8 mouse cellular contexts compared by ENCODE assay signal in genomic region chr5:33203691-33204242, GRCm38 (mm10). TPM values are rescaled to one million over a fixed set of nuclear protein-coding genes. Genes with fewer than 3 reads are reported as not detected.
DNase-seq lines count a peak whose midpoint lies in the region; ATAC-seq and TF ChIP-seq lines count a peak whose summit lies in the region.

No protein-coding gene starts in this region.

- WGBS in heart, embryonic 15.5 days: 13% methylated on average over 9 of the region's 9 CpGs
- WGBS in liver, embryonic 14.5 days (ENCODE audit: insufficient replicate concordance): 7% methylated on average over 9 of the region's 9 CpGs
- 20% methylated on average over 9 of the region's 9 CpGs for WGBS in neural tube, embryonic 11.5 days
- 10% methylated on average over 9 of the region's 9 CpGs for WGBS in stomach, embryonic 16.5 days

- H3K4me2 ChIP-seq in heart, embryonic 15.5 days: peak overlapping the region; percentile 60
- peak overlapping the region; percentile 59 for H3K4me2 ChIP-seq in liver, embryonic 14.5 days (ENCODE audit: low read depth)
- H3K4me2 ChIP-seq in neural tube, embryonic 11.5 days (ENCODE audit: low read depth): 0 out of 2 replicates have a peak overlapping the region, but pooled peaks have one; percentile 2
- H3K4me2 ChIP-seq in stomach, embryonic 16.5 days (ENCODE audit: low read depth, low read length): peak overlapping the region; percentile 47

- no peaks in the 10 kb centered on the region for H3K4me1 ChIP-seq in E14TG2a.4 (replicated peaks; ENCODE audit: low read depth, low read length)
- H3K4me1 ChIP-seq in heart, embryonic 15.5 days (replicated peaks): peaks cover 8% of the 10 kb centered on the region
- H3K4me1 ChIP-seq in liver, embryonic 14.5 days (replicated peaks; ENCODE audit: control insufficient read depth in 2 of 2, insufficient read depth in 2 of 2, low read length in 1 of 2): peaks cover 0 to 7% of the 10 kb centered on the region in 2 experiments; a peak in 2 of 4 replicates
- H3K4me1 ChIP-seq in neural tube, embryonic 11.5 days (ENCODE audit: control insufficient read depth, insufficient read depth, low read length): no peaks in the 10 kb centered on the region
- 0 out of 2 replicates have a peak, but pooled peaks cover 7% of the 10 kb centered on the region for H3K4me1 ChIP-seq in stomach, embryonic 16.5 days (ENCODE audit: control insufficient read depth, insufficient read depth, low read length)

- no peak overlapping the region for H3K4me3 ChIP-seq in E14TG2a.4 (replicated peaks; ENCODE audit: low read length)
- H3K4me3 ChIP-seq in heart, embryonic 15.5 days: peak overlapping the region; percentile 29
- H3K4me3 ChIP-seq in liver, embryonic 14.5 days (ENCODE audit: insufficient read depth in 1 of 2, low read depth in 2 of 2, low read length in 2 of 2): peak overlapping the region in 1 of 2 experiments; percentile 4; a peak in 1 of 4 replicates
- no peak overlapping the region for H3K4me3 ChIP-seq in neural tube, embryonic 11.5 days (ENCODE audit: low read depth, low read length)
- peak overlapping the region; percentile 15; the same call in 1 of the 2 replicates for H3K4me3 ChIP-seq in stomach, embryonic 16.5 days (replicated peaks; ENCODE audit: low read length)

- no peak overlapping the region for H3K27ac ChIP-seq in heart, embryonic 15.5 days
- H3K27ac ChIP-seq in liver, embryonic 14.5 days: no peak overlapping the region
- no peak overlapping the region for H3K27ac ChIP-seq in neural tube, embryonic 11.5 days (ENCODE audit: low read depth, low read length)
- peak overlapping the region; percentile 14; the same call in 1 of the 2 replicates for H3K27ac ChIP-seq in stomach, embryonic 16.5 days (ENCODE audit: low read length)

- H3K9me3 ChIP-seq in E14TG2a.4 (ENCODE audit: low read length): no peaks in the 10 kb centered on the region
- H3K9me3 ChIP-seq in heart, embryonic 15.5 days (replicated peaks): no peaks in the 10 kb centered on the region
- H3K9me3 ChIP-seq in liver, embryonic 14.5 days (ENCODE audit: control insufficient read depth, low read length): no peaks in the 10 kb centered on the region
- H3K9me3 ChIP-seq in neural tube, embryonic 11.5 days (ENCODE audit: control insufficient read depth, low read length): no peaks in the 10 kb centered on the region
- H3K9me3 ChIP-seq in stomach, embryonic 16.5 days (replicated peaks; ENCODE audit: control insufficient read depth, low read length): no peaks in the 10 kb centered on the region

- peak; percentile 53 for DNase-seq in c-Kit-negative CD71-positive TER-119-positive erythroid progenitor cells, embryonic 14.5 days (ENCODE audit: low read depth, low spot score)
- peak; percentile 59 for DNase-seq in fibroblast of lung, adult 2 months (ENCODE audit: low read depth)
- peak; percentile 85 for DNase-seq in kidney, postnatal 14 days
- peak; percentile 56 to 62 (median 58) for DNase-seq in liver, embryonic 14.5 days (ENCODE audit: low read depth in 3 of 3, low spot score in 3 of 3)
- peak; percentile 84 for DNase-seq in neural tube, embryonic 11.5 days (ENCODE audit: low spot score)

- peaks cover 33% of the 10 kb centered on the region for H3K27me3 ChIP-seq in E14TG2a.4 (ENCODE audit: insufficient read depth, low read length)
- peaks cover 5% of the 10 kb centered on the region; the same call in 1 of the 2 replicates for H3K27me3 ChIP-seq in heart, embryonic 15.5 days
- H3K27me3 ChIP-seq in liver, embryonic 14.5 days (ENCODE audit: control insufficient read depth, insufficient read depth, low read length): no peaks in the 10 kb centered on the region
- no peaks in the 10 kb centered on the region for H3K27me3 ChIP-seq in neural tube, embryonic 11.5 days (ENCODE audit: control insufficient read depth, insufficient read depth, low read length)
- H3K27me3 ChIP-seq in stomach, embryonic 16.5 days (ENCODE audit: control insufficient read depth, insufficient read depth, low read length): no peaks in the 10 kb centered on the region

- H3K9ac ChIP-seq in heart, embryonic 15.5 days: no peak overlapping the region
- H3K9ac ChIP-seq in liver, embryonic 14.5 days (replicated peaks): peak overlapping the region; percentile 42
- H3K9ac ChIP-seq in neural tube, embryonic 11.5 days (ENCODE audit: low read length): no peak overlapping the region
- 0 out of 2 replicates have a peak overlapping the region, but pooled peaks have one; percentile 48 for H3K9ac ChIP-seq in stomach, embryonic 16.5 days (ENCODE audit: low read length)

- no peak for ATAC-seq in heart, embryonic 15.5 days (replicated peaks; ENCODE audit: insufficient number of reproducible peaks, insufficient read depth, low FRiP score, low read depth)
- peak; percentile 66; the same call in 1 of the 2 replicates for ATAC-seq in liver, embryonic 14.5 days (ENCODE audit: insufficient read depth)
- no peak; the same call in 1 of the 2 replicates for ATAC-seq in neural tube, embryonic 11.5 days (ENCODE audit: insufficient read depth, low FRiP score, low TSS enrichment)
- peak; percentile 80; the same call in 1 of the 2 replicates for ATAC-seq in stomach, embryonic 16.5 days (ENCODE audit: insufficient read depth, low FRiP score)

- TF ChIP-seq EP300 in liver, embryonic 14.5 days (IDR thresholded peaks at IDR 0.05; ENCODE audit: low read depth): no peak

- no peaks in the 10 kb centered on the region for H3K36me3 ChIP-seq in E14TG2a.4 (ENCODE audit: insufficient read depth, low read length)
- H3K36me3 ChIP-seq in heart, embryonic 15.5 days: no peaks in the 10 kb centered on the region
- H3K36me3 ChIP-seq in liver, embryonic 14.5 days (replicated peaks; ENCODE audit: control insufficient read depth, insufficient read depth, low read depth): no peaks in the 10 kb centered on the region
- H3K36me3 ChIP-seq in neural tube, embryonic 11.5 days (ENCODE audit: control insufficient read depth, insufficient read depth, low read length): no peaks in the 10 kb centered on the region
- H3K36me3 ChIP-seq in stomach, embryonic 16.5 days (ENCODE audit: control insufficient read depth, insufficient read depth, low read length): no peaks in the 10 kb centered on the region

- peak; percentile 95 for TF ChIP-seq CTCF in E14TG2a.4 (conservative IDR thresholded peaks at IDR 0.05; ENCODE audit: low read length)
- TF ChIP-seq CTCF in liver, embryonic 14.5 days (IDR thresholded peaks at IDR 0.05; ENCODE audit: low read depth): peak; percentile 98

RNA-seq across cellular contexts. Expression of gene Spon2, which starts 14.5 kb away (rescaled TPM):
- 59.7 and 67.2 TPM in 2 replicates for polyA plus RNA-seq in heart, embryonic 15.5 days (2015; fragmentation: Nextera tagmentation; extraction: Ambion mirVana)
- 6.9 and 7.6 TPM in 2 replicates for polyA plus RNA-seq in liver, embryonic 14.5 days (2012; rRNA removed)
- 10.4 and 12.0 TPM in 2 replicates for polyA plus RNA-seq in liver, embryonic 14.5 days (2014; fragmentation: Nextera tagmentation; extraction: Ambion mirVana)
- 2.4 and 2.6 TPM in 2 replicates for polyA plus RNA-seq in neural tube, embryonic 11.5 days (2014; fragmentation: Nextera tagmentation; extraction: Ambion mirVana)
- polyA plus RNA-seq in stomach, embryonic 16.5 days (2015; fragmentation: Nextera tagmentation; extraction: Ambion mirVana): 60.9 and 73.3 TPM in 2 replicates

Comparison
In these comparisons a context has a peak if more than half of its experiments do, and no peak if none do; other contexts are left out.
1. H3K4me3 ChIP-seq: peak in heart, embryonic 15.5 days (single experiment) and stomach, embryonic 16.5 days (single experiment); none in E14TG2a.4 (single experiment) and neural tube, embryonic 11.5 days (single experiment).
2. ATAC-seq: peak in liver, embryonic 14.5 days (single experiment) and stomach, embryonic 16.5 days (single experiment); none in heart, embryonic 15.5 days (single experiment) and neural tube, embryonic 11.5 days (single experiment).
3. H3K4me2 ChIP-seq: peak in every context shown above with its lines; median percentile 60 in heart, embryonic 15.5 days; 59 in liver, embryonic 14.5 days; 47 in stomach, embryonic 16.5 days; 2 in neural tube, embryonic 11.5 days.
4. H3K9ac ChIP-seq: peak in liver, embryonic 14.5 days (single experiment) and stomach, embryonic 16.5 days (single experiment); none in heart, embryonic 15.5 days (single experiment) and neural tube, embryonic 11.5 days (single experiment).
5. Peak in every context shown above with its lines, with median percentiles within 50 percentile points of each other: DNase-seq.